28 mouse cellular contexts compared by ENCODE assay signal in genomic region chr15:58718282-58718681, GRCm38 (mm10).
A peak's percentile ranks its signal among the peaks of the same experiment; 100 is the strongest.
DNase-seq lines count a peak whose midpoint lies in the region; ATAC-seq and TF ChIP-seq lines count a peak whose summit lies in the region.
"Had no signal": no experiment of that assay in that cellular context is flagged by ENCODE, and none has a peak within 500 bp of the region (broad histone marks: within the 10 kb centered on the region; RNA-seq: fewer than 3 reads in every experiment).

No protein-coding gene starts in this region.

- no peaks in the 10 kb centered on the region for H3K36me3 ChIP-seq in liver, postnatal 0 days (replicated peaks; ENCODE audit: insufficient read depth, low read length)
- no peaks in the 10 kb centered on the region for H3K36me3 ChIP-seq in forebrain, embryonic 14.5 days (ENCODE audit: control insufficient read depth, insufficient read depth, low read length)
- no peaks in the 10 kb centered on the region for H3K36me3 ChIP-seq in intestine, embryonic 15.5 days
- H3K36me3 ChIP-seq: embryonic facial prominence, embryonic 15.5 days; forebrain, embryonic 10.5 days; heart, embryonic 10.5 days; kidney, embryonic 15.5 days; limb, embryonic 15.5 days; lung, embryonic 15.5 days; midbrain, embryonic 10.5 days; stomach, embryonic 15.5 days had no signal

- no peaks in the 10 kb centered on the region for H3K4me1 ChIP-seq in liver, postnatal 0 days (ENCODE audit: insufficient read depth)
- no peaks in the 10 kb centered on the region for H3K4me1 ChIP-seq in forebrain, embryonic 14.5 days (ENCODE audit: control insufficient read depth, insufficient read depth, low read length)
- H3K4me1 ChIP-seq in intestine, embryonic 15.5 days (replicated peaks), result no peaks in the 10 kb centered on the region
- H3K4me1 ChIP-seq: embryonic facial prominence, embryonic 15.5 days; forebrain, embryonic 10.5 days; heart, embryonic 10.5 days; kidney, embryonic 15.5 days; limb, embryonic 15.5 days; lung, embryonic 15.5 days; midbrain, embryonic 10.5 days; stomach, embryonic 15.5 days had no signal

- H3K27me3 ChIP-seq in liver, postnatal 0 days (ENCODE audit: insufficient read depth, low read length), result no peaks in the 10 kb centered on the region
- no peaks in the 10 kb centered on the region for H3K27me3 ChIP-seq in forebrain, embryonic 14.5 days (replicated peaks; ENCODE audit: control insufficient read depth, insufficient read depth, low read length)
- no peaks in the 10 kb centered on the region for H3K27me3 ChIP-seq in intestine, embryonic 15.5 days (replicated peaks)
- H3K27me3 ChIP-seq: CH12.LX; embryonic facial prominence, embryonic 15.5 days; kidney, embryonic 15.5 days; limb, embryonic 15.5 days; lung, embryonic 15.5 days; stomach, embryonic 15.5 days had no signal

- ATAC-seq in erythroid progenitor cell, adult 5-6 weeks (replicated peaks; ENCODE audit: low FRiP score, poor library complexity, severe bottlenecking), result peak; percentile 64
- peak; percentile 33; the same call in 1 of the 2 replicates for ATAC-seq in liver, postnatal 0 days
- ATAC-seq in forebrain, embryonic 14.5 days, result no peak
- ATAC-seq in intestine, embryonic 15.5 days, result no peak
- ATAC-seq: forebrain, postnatal 0 days had no signal

- H3K4me3 ChIP-seq in liver, postnatal 0 days (ENCODE audit: low read depth, low read length), result no peak overlapping the region
- no peak overlapping the region for H3K4me3 ChIP-seq in forebrain, embryonic 14.5 days (ENCODE audit: low read depth, low read length)
- H3K4me3 ChIP-seq in intestine, embryonic 15.5 days (replicated peaks), result no peak overlapping the region
- H3K4me3 ChIP-seq: embryonic facial prominence, embryonic 15.5 days; forebrain, embryonic 10.5 days; heart, embryonic 10.5 days; kidney, embryonic 15.5 days; left cerebral cortex, adult 2 months; limb, embryonic 15.5 days; lung, embryonic 15.5 days; midbrain, embryonic 10.5 days; stomach, embryonic 15.5 days had no signal

- H3K9ac ChIP-seq in liver, postnatal 0 days (replicated peaks), result no peak overlapping the region
- no peak overlapping the region for H3K9ac ChIP-seq in forebrain, embryonic 14.5 days (ENCODE audit: low read length)
- no peak overlapping the region for H3K9ac ChIP-seq in intestine, embryonic 15.5 days
- H3K9ac ChIP-seq: embryonic facial prominence, embryonic 15.5 days; forebrain, postnatal 0 days; kidney, embryonic 15.5 days; limb, embryonic 15.5 days; lung, embryonic 15.5 days; stomach, embryonic 15.5 days had no signal

- 54% methylated on average over 7 of the region's 7 CpGs for WGBS in liver, postnatal 0 days (ENCODE audit: insufficient replicate concordance)
- WGBS in forebrain, embryonic 14.5 days, result 90% methylated on average over 7 of the region's 7 CpGs
- WGBS in intestine, embryonic 15.5 days, result 69% methylated on average over 7 of the region's 7 CpGs

- DNase-seq in ES-CJ7 (ENCODE audit: low read depth, low spot score) (peak; percentile 78), ZHBTc4 (ENCODE audit: low read depth, low spot score) (peak; percentile 88)
- DNase-seq in liver, postnatal 0 days, result no peak
- DNase-seq in adrenal gland, postnatal 4 days (ENCODE audit: low spot score in 2 of 2), result no peak
- DNase-seq in forebrain, embryonic 14.5 days (ENCODE audit: low spot score), result no peak
- DNase-seq: adrenal gland, adult 2 months; B cell, adult 2 months; cerebellum, adult 8-10 months; forebrain, postnatal 0 days; gastrocnemius, postnatal 36 days; heart, postnatal 14 days; kidney, adult 11 months; kidney, postnatal 4 days; left cerebral cortex, postnatal 4 days; lung, postnatal 4 days; thymus, postnatal 36 days had no signal

- TF ChIP-seq EP300 in liver, postnatal 0 days (IDR thresholded peaks at IDR 0.05; ENCODE audit: low read depth), result no peak

- H3K9me3 ChIP-seq in liver, postnatal 0 days (ENCODE audit: low read length), result no peaks in the 10 kb centered on the region
- no peaks in the 10 kb centered on the region for H3K9me3 ChIP-seq in forebrain, embryonic 14.5 days (replicated peaks; ENCODE audit: control insufficient read depth, low read length)
- no peaks in the 10 kb centered on the region for H3K9me3 ChIP-seq in intestine, embryonic 15.5 days
- H3K9me3 ChIP-seq: embryonic facial prominence, embryonic 15.5 days; forebrain, embryonic 10.5 days; heart, embryonic 10.5 days; kidney, embryonic 15.5 days; limb, embryonic 15.5 days; lung, embryonic 15.5 days; midbrain, embryonic 10.5 days; stomach, embryonic 15.5 days had no signal

- TF ChIP-seq CTCF in liver, postnatal 0 days (IDR thresholded peaks at IDR 0.05; ENCODE audit: low read depth), result no peak

- no peak overlapping the region for H3K27ac ChIP-seq in liver, postnatal 0 days (ENCODE audit: low read depth)
- H3K27ac ChIP-seq in forebrain, embryonic 14.5 days (ENCODE audit: low read depth, low read length), result no peak overlapping the region
- no peak overlapping the region for H3K27ac ChIP-seq in intestine, embryonic 15.5 days
- H3K27ac ChIP-seq: embryonic facial prominence, embryonic 15.5 days; forebrain, embryonic 10.5 days; heart, embryonic 10.5 days; kidney, embryonic 15.5 days; left cerebral cortex, adult 2 months; limb, embryonic 15.5 days; lung, embryonic 15.5 days; midbrain, embryonic 10.5 days; stomach, embryonic 15.5 days had no signal

- no peak overlapping the region for H3K4me2 ChIP-seq in liver, postnatal 0 days (ENCODE audit: low read depth, low read length)
- no peak overlapping the region for H3K4me2 ChIP-seq in forebrain, embryonic 14.5 days (ENCODE audit: low read length)
- no peak overlapping the region for H3K4me2 ChIP-seq in intestine, embryonic 15.5 days (replicated peaks)
- H3K4me2 ChIP-seq: embryonic facial prominence, embryonic 15.5 days; kidney, embryonic 15.5 days; limb, embryonic 15.5 days; lung, embryonic 15.5 days; stomach, embryonic 15.5 days had no signal

Comparison
In these comparisons a context has a peak if more than half of its experiments do, and no peak if none do; other contexts are left out.
1. DNase-seq: peak in ES-CJ7 (single experiment) and ZHBTc4 (single experiment); none in liver, postnatal 0 days (single experiment), adrenal gland, postnatal 4 days (0 of 2) and forebrain, embryonic 14.5 days (single experiment).
2. ATAC-seq: peak in erythroid progenitor cell, adult 5-6 weeks (single experiment) and liver, postnatal 0 days (single experiment); none in forebrain, embryonic 14.5 days (single experiment) and intestine, embryonic 15.5 days (single experiment).